Mouse (Mus musculus) brain, embryonic 14.5 days (tissue): ENCODE data around the gene Cachd1.

Experiments
- CTCF ChIP-seq: fragments of 200-500 bp; IDR thresholded peaks from 2 replicates; pipeline ENCODE4 v1.5.1; 2012; ENCODE audit warnings: inconsistent platforms, mild to moderate bottlenecking, moderate library complexity, borderline replicate concordance; ENCODE audit not compliant: insufficient read depth, insufficient read length; ENCODE audit errors: extremely low read depth
- POLR2A ChIP-seq: fragments of 200-500 bp; IDR thresholded peaks from 2 replicates; pipeline ENCODE4 v1.6.1; 2012; ENCODE audit warnings: mild to moderate bottlenecking, inconsistent platforms, borderline replicate concordance; ENCODE audit not compliant: poor library complexity, insufficient read depth, insufficient read length, severe bottlenecking; ENCODE audit errors: extremely low read depth

- no peak for TF ChIP-seq CTCF
- no peak for TF ChIP-seq POLR2A
Observed at GRCm38 (mm10) chr4:101076425-101076824, 299.9 kb downstream of the Cachd1 start.
